Mouse (Mus musculus): ENCODE data around the gene Clcn2. TPM values are rescaled to one million over a fixed set of nuclear protein-coding genes. Genes with fewer than 3 reads are reported as not detected.

Clcn2 gene
- 122 and 132 TPM in 2 replicates for polyA plus RNA-seq (2012; rRNA removed)

- peak within 1 kb of the TSS; percentile 72 for H3K4me3 ChIP-seq (ENCODE audit: insufficient read depth, low read length)
- TF ChIP-seq CTCF (IDR thresholded peaks at IDR 0.05; ENCODE audit: extremely low read depth, insufficient read depth, low read length): peak; percentile 40
- peak; percentile 54 for TF ChIP-seq POLR2A (IDR thresholded peaks at IDR 0.05; ENCODE audit: extremely low read depth, insufficient read depth, low read length)
- H3K27ac ChIP-seq (ENCODE audit: insufficient read depth, low read length): peak within 1 kb of the TSS; percentile 88
- H3K4me1 ChIP-seq (ENCODE audit: control insufficient read depth, insufficient read depth, low read length): peaks cover 1% of the 10 kb centered on the region; the same call in 1 of the 2 replicates
Observed at GRCm38 (mm10) chr16:20717181-20717977, at the start of gene Clcn2, which contains the start of gene Polr2h. Gene Clcn2, minus strand, starts transcription at chr16:20717746. Gene Polr2h, plus strand, starts transcription at chr16:20717665.

GRCm38 (mm10) chr16:20765244-20765643, 47.7 kb upstream of the Clcn2 start:
- H3K4me3 ChIP-seq (ENCODE audit: insufficient read depth, low read length): no peak overlapping the region
- no peaks in the 10 kb centered on the region for H3K4me1 ChIP-seq (ENCODE audit: control insufficient read depth, insufficient read depth, low read length)
- TF ChIP-seq CTCF (IDR thresholded peaks at IDR 0.05; ENCODE audit: extremely low read depth, insufficient read depth, low read length) (peak; percentile 18; the same call in 1 of the 2 replicates), POLR2A (IDR thresholded peaks at IDR 0.05; ENCODE audit: extremely low read depth, insufficient read depth, low read length) (no peak)
- H3K27ac ChIP-seq (ENCODE audit: insufficient read depth, low read length): no peak overlapping the region

GRCm38 (mm10) chr16:20761681-20762080, 44.1 kb upstream of the Clcn2 start:
- peak; percentile 27; the same call in 1 of the 2 replicates for TF ChIP-seq CTCF (IDR thresholded peaks at IDR 0.05; ENCODE audit: extremely low read depth, insufficient read depth, low read length)
- TF ChIP-seq POLR2A (IDR thresholded peaks at IDR 0.05; ENCODE audit: extremely low read depth, insufficient read depth, low read length): no peak
- Histone ChIP-seq H3K4me3 (ENCODE audit: insufficient read depth, low read length) (no peak overlapping the region), H3K4me1 (ENCODE audit: control insufficient read depth, insufficient read depth, low read length) (no peaks in the 10 kb centered on the region), H3K27ac (ENCODE audit: insufficient read depth, low read length) (no peak overlapping the region)

GRCm38 (mm10) chr16:20757385-20757784, 39.8 kb upstream of the Clcn2 start:
- Histone ChIP-seq H3K4me3 (ENCODE audit: insufficient read depth, low read length) (no peak overlapping the region), H3K4me1 (ENCODE audit: control insufficient read depth, insufficient read depth, low read length) (no peaks in the 10 kb centered on the region), H3K27ac (ENCODE audit: insufficient read depth, low read length) (no peak overlapping the region)
- TF ChIP-seq POLR2A (IDR thresholded peaks at IDR 0.05; ENCODE audit: extremely low read depth, insufficient read depth, low read length) (no peak), CTCF (IDR thresholded peaks at IDR 0.05; ENCODE audit: extremely low read depth, insufficient read depth, low read length) (no peak)

- Histone ChIP-seq H3K4me3 (ENCODE audit: insufficient read depth, low read length) (no peak overlapping the region), H3K27ac (ENCODE audit: insufficient read depth, low read length) (no peak overlapping the region), H3K4me1 (ENCODE audit: control insufficient read depth, insufficient read depth, low read length) (no peaks in the 10 kb centered on the region)
- no peak for TF ChIP-seq POLR2A (IDR thresholded peaks at IDR 0.05; ENCODE audit: extremely low read depth, insufficient read depth, low read length)
- no peak for TF ChIP-seq CTCF (IDR thresholded peaks at IDR 0.05; ENCODE audit: extremely low read depth, insufficient read depth, low read length)
Observed at GRCm38 (mm10) chr16:20756052-20756451, 38.5 kb upstream of the Clcn2 start.

- no peak overlapping the region for H3K4me3 ChIP-seq (ENCODE audit: insufficient read depth, low read length)
- H3K4me1 ChIP-seq (ENCODE audit: control insufficient read depth, insufficient read depth, low read length): peaks cover 4% of the 10 kb centered on the region
- H3K27ac ChIP-seq (ENCODE audit: insufficient read depth, low read length): no peak overlapping the region
- TF ChIP-seq POLR2A (IDR thresholded peaks at IDR 0.05; ENCODE audit: extremely low read depth, insufficient read depth, low read length): no peak
- no peak for TF ChIP-seq CTCF (IDR thresholded peaks at IDR 0.05; ENCODE audit: extremely low read depth, insufficient read depth, low read length)
Observed at GRCm38 (mm10) chr16:20750518-20750917, 33.0 kb upstream of the Clcn2 start.

- Histone ChIP-seq H3K4me3 (ENCODE audit: insufficient read depth, low read length) (no peak overlapping the region), H3K27ac (ENCODE audit: insufficient read depth, low read length) (no peak overlapping the region), H3K4me1 (ENCODE audit: control insufficient read depth, insufficient read depth, low read length) (peaks cover 4% of the 10 kb centered on the region)
- TF ChIP-seq POLR2A (IDR thresholded peaks at IDR 0.05; ENCODE audit: extremely low read depth, insufficient read depth, low read length): no peak
- TF ChIP-seq CTCF (IDR thresholded peaks at IDR 0.05; ENCODE audit: extremely low read depth, insufficient read depth, low read length): no peak
Observed at GRCm38 (mm10) chr16:20746641-20747040, 29.1 kb upstream of the Clcn2 start.

GRCm38 (mm10) chr16:20739845-20740244, 22.3 kb upstream of the Clcn2 start:
- no peak overlapping the region for H3K27ac ChIP-seq (ENCODE audit: insufficient read depth, low read length)
- no peak for TF ChIP-seq POLR2A (IDR thresholded peaks at IDR 0.05; ENCODE audit: extremely low read depth, insufficient read depth, low read length)
- TF ChIP-seq CTCF (IDR thresholded peaks at IDR 0.05; ENCODE audit: extremely low read depth, insufficient read depth, low read length): no peak
- no peaks in the 10 kb centered on the region for H3K4me1 ChIP-seq (ENCODE audit: control insufficient read depth, insufficient read depth, low read length)
- H3K4me3 ChIP-seq (ENCODE audit: insufficient read depth, low read length): no peak overlapping the region

- H3K27ac ChIP-seq (ENCODE audit: insufficient read depth, low read length): no peak overlapping the region
- H3K4me3 ChIP-seq (ENCODE audit: insufficient read depth, low read length): no peak overlapping the region
- no peaks in the 10 kb centered on the region for H3K4me1 ChIP-seq (ENCODE audit: control insufficient read depth, insufficient read depth, low read length)
- no peak for TF ChIP-seq POLR2A (IDR thresholded peaks at IDR 0.05; ENCODE audit: extremely low read depth, insufficient read depth, low read length)
- no peak for TF ChIP-seq CTCF (IDR thresholded peaks at IDR 0.05; ENCODE audit: extremely low read depth, insufficient read depth, low read length)
Observed at GRCm38 (mm10) chr16:20736823-20737222, 19.3 kb upstream of the Clcn2 start.

GRCm38 (mm10) chr16:20736168-20736567, 18.6 kb upstream of the Clcn2 start:
- Histone ChIP-seq H3K4me1 (ENCODE audit: control insufficient read depth, insufficient read depth, low read length) (no peaks in the 10 kb centered on the region), H3K4me3 (ENCODE audit: insufficient read depth, low read length) (no peak overlapping the region), H3K27ac (ENCODE audit: insufficient read depth, low read length) (no peak overlapping the region)
- TF ChIP-seq CTCF (IDR thresholded peaks at IDR 0.05; ENCODE audit: extremely low read depth, insufficient read depth, low read length): no peak
- no peak for TF ChIP-seq POLR2A (IDR thresholded peaks at IDR 0.05; ENCODE audit: extremely low read depth, insufficient read depth, low read length)

All from cortical plate, adult 2 months (tissue).